Mouse (Mus musculus) heart, adult 2 months (tissue): ENCODE data around the gene Plxdc1.

Experiments used
- CTCF ChIP-seq: fragments of 200-600 bp; IDR thresholded peaks from 2 replicates; pipeline ENCODE4 v1.8.1; 2022; ENCODE audit warnings: antibody characterized with exemption, mild to moderate bottlenecking, moderate library complexity
- EP300 ChIP-seq: fragments of 200-500 bp; IDR thresholded peaks from 2 replicates; pipeline ENCODE4 v1.6.1; 2011; ENCODE audit warnings: low read depth, low read length, control low read depth; ENCODE audit not compliant: insufficient read depth
- POLR2A ChIP-seq: fragments of 200-500 bp; IDR thresholded peaks from 2 replicates; pipeline ENCODE4 v1.6.1; 2011; ENCODE audit warnings: mild to moderate bottlenecking, low read depth, low read length, control low read depth; ENCODE audit not compliant: insufficient read depth

DNA sequence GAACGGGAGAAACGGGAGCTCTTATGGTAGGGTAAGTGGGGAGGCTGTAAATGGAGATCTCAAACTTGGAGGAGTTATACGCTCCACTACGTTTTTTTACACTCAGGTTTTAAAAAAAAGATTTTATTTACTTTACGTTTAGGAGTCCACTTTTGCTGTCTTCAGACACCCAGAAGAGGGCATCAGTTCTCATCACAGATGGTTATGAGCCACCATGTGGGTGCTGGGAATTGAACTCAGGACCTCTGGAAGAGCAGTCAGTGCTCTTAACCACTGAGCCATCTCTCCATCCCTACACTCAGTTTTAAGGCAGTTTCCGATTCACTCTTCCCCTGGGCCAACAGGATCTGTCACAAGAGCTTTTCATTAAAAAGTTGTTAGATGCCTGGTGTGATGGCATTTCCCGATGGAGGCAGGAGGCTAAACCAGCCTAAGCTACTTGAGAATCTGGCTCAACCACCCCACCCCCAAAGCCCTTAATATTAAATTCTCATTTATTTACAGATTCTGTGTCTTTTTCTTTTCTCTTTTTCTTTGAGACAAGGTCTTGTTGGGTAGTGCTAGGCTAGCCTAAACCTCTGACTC, 101.6 kb downstream of the Plxdc1 start:
- no peak for TF ChIP-seq EP300
- TF ChIP-seq CTCF, result peak; percentile 9; the same call in 1 of the 2 replicates
- TF ChIP-seq POLR2A, result no peak
